Mouse (Mus musculus) ES-E14 (cell line): ENCODE results near the gene Rpa1. TPM values are rescaled to one million over a fixed set of nuclear protein-coding genes. Genes with fewer than 3 reads are reported as not detected.

Experiments used
- DNase-seq: peaks from one replicate; pipeline ENCODE4 v3.0.0-alpha.2; 2013; ENCODE audit warnings: low read depth, low spot score
- H3K27ac ChIP-seq: 2 replicates; pipeline ENCODE4 v1.5.1; 2012; ENCODE audit warnings: low read depth, mild to moderate bottlenecking, low read length, moderate library complexity, mixed read lengths; ENCODE audit not compliant: poor library complexity, insufficient read depth, severe bottlenecking
- H3K36me3 ChIP-seq: 2 replicates; pipeline ENCODE4 v1.6.1; 2012; ENCODE audit warnings: mild to moderate bottlenecking, low read length, moderate library complexity, mixed read lengths; ENCODE audit not compliant: control insufficient read depth, poor library complexity, insufficient read depth, severe bottlenecking
- H3K4me1 ChIP-seq, 2 experiments: fragments of 150-350 bp in 1 of 2; sonication (generic) in 1 of 2; 2 replicates each; pipeline ENCODE4 v1.6.1; 2012; ENCODE audit warnings: low read length in 2 of 2, mild to moderate bottlenecking in 1 of 2, mixed read lengths in 1 of 2; ENCODE audit not compliant: control insufficient read depth in 2 of 2, insufficient read depth in 2 of 2, poor library complexity in 1 of 2
- H3K4me3 ChIP-seq, 2 experiments: fragments of 150-350 bp in 1 of 2; sonication (generic) in 1 of 2; 2 replicates each; pipeline ENCODE4 v1.5.1; 2012; ENCODE audit warnings: low read length in 2 of 2, low read depth in 1 of 2, mild to moderate bottlenecking in 1 of 2, mixed read lengths in 1 of 2; ENCODE audit not compliant: insufficient read depth in 1 of 2, poor library complexity in 1 of 2, severe bottlenecking in 1 of 2
- H3K9ac ChIP-seq: 2 replicates; pipeline ENCODE4 v1.6.1; 2012; ENCODE audit warnings: low read depth, mild to moderate bottlenecking, low read length, mixed read lengths; ENCODE audit not compliant: poor library complexity, insufficient read depth, severe bottlenecking
- H3K9me3 ChIP-seq: fragments of 150-350 bp; sonication (generic); 2 replicates; pipeline ENCODE4 v1.6.1; 2012; ENCODE audit warnings: low read depth, mild to moderate bottlenecking, low read length; ENCODE audit not compliant: control insufficient read depth, insufficient read depth
- CHD2 ChIP-seq: IDR thresholded peaks from 2 replicates; pipeline ENCODE4 v1.6.1; 2014; ENCODE audit warnings: mild to moderate bottlenecking, low read depth, low read length, inconsistent platforms
- HCFC1 ChIP-seq: IDR thresholded peaks from 2 replicates; pipeline ENCODE4 v1.6.1; 2012; ENCODE audit warnings: low read length, inconsistent platforms, borderline replicate concordance; ENCODE audit not compliant: insufficient read depth
- MAFK ChIP-seq: IDR thresholded peaks from 2 replicates; pipeline ENCODE4 v1.6.1; 2014; ENCODE audit warnings: mild to moderate bottlenecking, low read depth, low read length, inconsistent platforms; ENCODE audit not compliant: insufficient read depth
- ZC3H11A ChIP-seq: IDR thresholded peaks from 2 replicates; pipeline ENCODE4 v1.6.1; 2012; ENCODE audit warnings: low read depth, mild to moderate bottlenecking, inconsistent platforms, low read length, borderline replicate concordance
- ZNF384 ChIP-seq: IDR thresholded peaks from 2 replicates; pipeline ENCODE4 v1.6.1; 2012; ENCODE audit warnings: low read depth, low read length, inconsistent platforms
- in situ Hi-C, 2 experiments: fragments of 600-800 bp; cut with MboI; formaldehyde crosslinking; loops; one replicate each; pipeline ENCODE4 v1.15.1; 2025; ENCODE audit warnings: low sequenced_read_pairs in 2 of 2, inconsistent platforms in 1 of 2; ENCODE audit not compliant: unreplicated experiment in 2 of 2
- total RNA-seq: library from RNA; depleted of rRNA; stranded (reverse); fragments of 300-350 nt; gene quantifications from 2 replicates; pipeline ENCODE4 v1.2.3, GENCODE M21; 2012

Rpa1 gene
- total RNA-seq, 1 experiment: 317 TPM

DNA sequence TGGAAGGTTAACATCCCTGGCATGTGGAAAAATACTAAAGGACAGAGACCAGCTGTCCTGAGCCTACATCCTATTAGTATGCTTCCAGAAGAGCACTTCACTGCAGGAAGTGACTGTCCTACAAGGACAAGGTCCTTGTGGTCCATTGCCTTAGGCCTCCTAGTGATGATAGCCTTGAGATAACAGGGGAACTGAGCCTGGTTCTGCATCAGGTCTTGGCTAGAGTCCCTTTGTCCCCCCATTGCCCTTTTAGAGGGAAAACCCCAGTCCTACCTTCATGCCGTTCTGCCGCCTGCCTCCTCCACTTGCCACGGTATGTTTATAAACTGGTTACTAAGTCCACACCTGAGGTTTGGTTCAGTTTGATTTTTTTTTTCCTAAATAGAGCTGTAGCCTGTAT is 85.9 kb downstream of the Rpa1 start:
- Histone ChIP-seq H3K36me3 (no peaks in the 10 kb centered on the region), H3K27ac (no peak overlapping the region), H3K9ac (no peak overlapping the region), H3K9me3 (no peaks in the 10 kb centered on the region), H3K4me3 (no peak overlapping the region), H3K4me1 (peaks cover 0 to 6% of the 10 kb centered on the region in 2 experiments; a peak in 1 of 4 replicates)
- no peak for TF ChIP-seq MAFK
- no peak for DNase-seq
- in situ Hi-C loops: no loop called here

DNA sequence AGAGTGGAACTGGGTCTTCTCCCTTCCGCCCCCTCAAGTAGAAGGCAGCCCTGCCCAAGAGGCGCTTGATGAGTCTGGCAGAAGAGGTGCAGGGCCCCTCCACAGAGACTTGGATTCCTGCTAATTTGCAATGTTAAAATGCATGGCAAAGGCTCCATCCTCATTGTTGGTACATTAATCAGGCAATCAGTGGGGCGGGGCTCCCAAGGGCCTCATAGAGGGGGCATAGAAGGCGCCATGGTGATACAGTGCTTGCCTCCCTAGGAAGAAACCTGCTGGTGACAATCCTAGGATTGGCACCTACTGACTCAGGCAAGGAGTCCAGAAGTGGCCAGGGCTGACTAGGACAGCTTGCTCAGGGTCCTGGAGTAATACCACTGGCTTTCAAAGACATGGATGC is 86.4 kb downstream of the Rpa1 start:
- in situ Hi-C loops: no loop called here
- Histone ChIP-seq H3K27ac (no peak overlapping the region), H3K4me3 (no peak overlapping the region), H3K4me1 (peaks cover 0 to 6% of the 10 kb centered on the region in 2 experiments; a peak in 1 of 4 replicates), H3K9me3 (no peaks in the 10 kb centered on the region), H3K36me3 (no peaks in the 10 kb centered on the region), H3K9ac (no peak overlapping the region)
- no peak for DNase-seq
- no peak for TF ChIP-seq HCFC1
- no peak for TF ChIP-seq CHD2
- no peak for TF ChIP-seq ZC3H11A
- TF ChIP-seq MAFK: no peak
- no peak for TF ChIP-seq ZNF384

DNA sequence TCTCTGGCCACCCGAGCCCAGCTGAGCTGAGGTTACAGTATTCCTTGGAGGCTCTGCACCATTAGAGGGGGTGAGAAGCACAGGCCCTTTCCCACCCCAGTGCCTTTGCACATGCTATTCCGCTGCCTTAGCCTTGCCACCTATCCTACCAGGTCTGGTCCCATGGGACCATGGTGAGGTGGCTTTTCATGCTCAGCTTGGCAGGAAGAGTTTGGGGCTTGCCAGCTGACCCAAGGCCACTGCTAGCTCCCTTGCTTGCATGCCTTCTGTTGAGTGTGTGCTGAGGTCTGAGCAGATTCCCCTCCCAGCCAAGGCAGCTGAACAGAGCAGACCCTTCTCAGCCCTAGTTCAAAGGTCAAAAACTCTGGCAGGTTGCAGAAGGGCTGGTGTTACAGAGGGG is 87.1 kb downstream of the Rpa1 start:
- no peaks in the 10 kb centered on the region for H3K36me3 ChIP-seq
- H3K27ac ChIP-seq: no peak overlapping the region
- H3K9me3 ChIP-seq: no peaks in the 10 kb centered on the region
- H3K4me3 ChIP-seq: no peak overlapping the region
- no peak for TF ChIP-seq HCFC1
- TF ChIP-seq CHD2: no peak
- TF ChIP-seq ZNF384: no peak
- TF ChIP-seq MAFK: no peak
- no peak for TF ChIP-seq ZC3H11A
- in situ Hi-C loops: no loop called here
- peaks cover 0 to 6% of the 10 kb centered on the region in 2 experiments; a peak in 1 of 4 replicates for H3K4me1 ChIP-seq
- no peak overlapping the region for H3K9ac ChIP-seq
- no peak for DNase-seq

DNA sequence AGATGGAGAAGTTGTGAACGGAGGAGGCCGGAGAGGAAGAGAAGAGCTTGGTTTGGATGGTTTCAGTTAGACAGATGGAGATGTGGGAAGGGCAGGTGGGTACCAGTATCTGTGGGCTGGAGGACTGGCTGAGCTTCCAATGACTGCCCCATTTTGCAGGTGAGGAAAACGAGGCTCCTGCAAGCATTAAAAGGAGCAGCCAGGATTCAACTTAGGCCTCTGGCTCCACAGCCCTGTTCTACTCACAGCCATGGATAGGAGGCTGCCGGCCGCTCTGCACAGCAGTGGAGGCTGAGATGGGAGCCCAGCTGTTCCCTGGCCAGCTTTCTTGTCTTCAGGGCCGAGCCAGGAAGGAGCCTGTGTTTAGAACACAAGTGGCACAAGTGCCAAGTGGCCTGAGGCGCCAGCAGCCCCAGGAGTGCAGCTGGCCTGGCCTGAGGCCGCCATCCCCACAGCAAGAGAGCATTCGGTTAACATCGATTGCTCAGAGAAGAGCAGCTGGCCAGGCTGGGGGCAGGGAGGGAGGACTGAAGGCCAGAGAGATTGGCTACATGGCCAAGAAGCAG is 88.0 kb downstream of the Rpa1 start:
- Histone ChIP-seq H3K27ac (no peak overlapping the region), H3K4me1 (no peaks in the 10 kb centered on the region; a peak in 1 of 4 replicates)
- in situ Hi-C loops: no loop called here

DNA sequence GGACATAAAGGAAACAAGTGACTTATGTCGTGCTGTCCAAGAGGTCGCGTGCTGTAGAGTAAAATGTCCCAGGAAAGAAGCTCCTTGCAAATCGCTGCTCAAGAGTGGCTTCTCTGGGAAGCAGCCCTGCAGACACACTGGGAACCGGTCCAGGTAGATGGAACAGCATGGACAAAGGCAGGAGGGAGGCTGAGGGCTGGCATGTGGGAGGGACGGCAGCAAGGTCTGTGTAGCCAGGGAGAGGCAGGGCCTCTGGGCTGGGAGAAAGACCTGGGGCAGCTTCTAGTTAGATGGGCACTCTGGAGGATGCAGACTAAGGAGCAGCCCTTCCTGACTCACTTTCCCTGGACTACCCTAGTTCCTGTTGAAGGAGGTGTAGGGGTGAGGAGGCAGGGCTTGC is 88.7 kb downstream of the Rpa1 start:
- Histone ChIP-seq H3K27ac (no peak overlapping the region), H3K9ac (no peak overlapping the region), H3K4me3 (no peak overlapping the region), H3K4me1 (no peaks in the 10 kb centered on the region; a peak in 1 of 4 replicates), H3K9me3 (no peaks in the 10 kb centered on the region), H3K36me3 (no peaks in the 10 kb centered on the region)
- no peak for DNase-seq
- no peak for TF ChIP-seq ZNF384
- TF ChIP-seq HCFC1: no peak
- no peak for TF ChIP-seq MAFK
- no peak for TF ChIP-seq ZC3H11A
- no peak for TF ChIP-seq CHD2
- in situ Hi-C loops: no loop called here

More for the DNA sequence above, 88.0 kb downstream of the Rpa1 start:
- H3K9ac ChIP-seq: no peak overlapping the region
- no peak for DNase-seq
- no peaks in the 10 kb centered on the region for H3K36me3 ChIP-seq
- no peak overlapping the region for H3K4me3 ChIP-seq
- H3K9me3 ChIP-seq: no peaks in the 10 kb centered on the region
- TF ChIP-seq ZNF384 (no peak), HCFC1 (no peak), CHD2 (no peak), MAFK (no peak)
